Mouse (Mus musculus): Measurements from ENCODE around the gene Prkce. TPM values are rescaled to one million over a fixed set of nuclear protein-coding genes. Genes with fewer than 3 reads are reported as not detected.

The Prkce gene
- total RNA-seq, 2 experiments from 2014 or later = 2.3 to 5.9 TPM

DNA sequence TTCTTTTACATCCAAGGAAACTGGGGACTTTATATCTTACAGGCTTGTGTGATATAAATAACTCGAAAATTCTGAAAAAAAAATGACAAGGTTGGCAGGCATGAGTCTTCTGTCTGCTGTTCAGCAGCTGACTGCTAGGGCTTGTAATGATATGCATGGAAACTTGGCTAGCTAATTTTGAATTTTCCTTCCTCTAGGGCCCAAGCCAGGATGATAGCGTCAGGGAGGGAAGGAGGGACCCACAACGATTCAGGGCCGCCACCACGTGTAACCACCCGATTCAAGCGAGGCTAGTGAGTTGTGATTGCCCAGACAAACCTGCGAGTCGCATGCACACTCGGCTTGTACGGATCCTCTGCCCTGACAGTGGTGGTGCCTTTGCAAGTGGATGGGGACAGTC, 266.2 kb downstream of the Prkce start:
- no peak for ATAC-seq (replicated peaks; ENCODE audit: poor library complexity, severe bottlenecking)

DNA sequence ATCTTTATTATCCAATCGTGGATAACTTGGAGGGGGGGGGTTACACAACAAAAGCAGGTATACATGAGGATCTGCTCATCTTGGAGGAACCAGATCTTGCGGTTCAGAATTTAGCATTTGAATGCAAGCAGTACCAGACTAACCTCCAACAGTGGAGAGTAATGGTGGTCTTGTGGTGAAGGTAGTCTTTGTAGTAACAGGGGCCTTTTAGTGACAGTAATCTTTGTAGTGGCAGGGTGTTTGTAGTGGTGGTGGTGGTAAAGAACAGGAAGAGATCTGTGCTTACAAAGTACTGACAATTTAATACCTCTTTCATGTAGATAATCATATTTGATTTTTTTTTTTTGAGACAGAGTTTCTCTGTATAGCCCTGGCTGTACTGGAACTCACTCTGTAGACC, 267.2 kb downstream of the Prkce start:
- no peak for ATAC-seq (replicated peaks; ENCODE audit: poor library complexity, severe bottlenecking)

DNA sequence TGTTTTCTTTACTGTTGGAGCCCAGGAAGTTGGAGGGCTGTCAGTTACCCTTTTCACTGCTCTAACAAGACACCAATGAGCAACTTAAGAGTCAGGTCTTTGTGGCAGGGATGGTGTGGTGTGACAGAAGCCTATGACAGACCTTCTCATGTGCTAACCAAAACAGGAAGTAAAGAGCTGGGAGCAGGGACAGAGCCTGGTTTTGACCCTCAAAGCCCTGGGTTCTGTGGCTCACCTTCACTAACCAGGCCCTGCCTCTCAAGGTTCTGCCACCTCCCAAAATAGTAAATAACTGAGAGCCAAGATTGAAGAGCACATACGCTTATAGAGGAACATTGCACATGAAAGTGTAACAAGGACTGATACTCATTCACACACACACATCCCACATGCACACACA, 268.0 kb downstream of the Prkce start:
- peak; percentile 64 for ATAC-seq (replicated peaks; ENCODE audit: poor library complexity, severe bottlenecking)

DNA sequence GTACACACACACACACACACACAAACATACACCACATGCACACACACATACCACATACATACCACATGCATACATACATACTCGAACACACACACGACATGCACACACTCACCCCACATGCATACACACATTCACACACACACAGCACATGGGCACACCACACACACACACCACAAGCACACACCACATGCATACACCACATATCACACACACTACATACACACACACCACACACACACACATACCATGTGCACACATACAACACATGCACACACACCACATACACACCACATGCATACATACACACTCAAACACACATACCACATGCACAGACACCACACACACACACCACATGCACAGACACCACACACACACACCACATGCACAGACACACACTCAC, 268.4 kb downstream of the Prkce start:
- no peak for ATAC-seq (replicated peaks; ENCODE audit: poor library complexity, severe bottlenecking)

DNA sequence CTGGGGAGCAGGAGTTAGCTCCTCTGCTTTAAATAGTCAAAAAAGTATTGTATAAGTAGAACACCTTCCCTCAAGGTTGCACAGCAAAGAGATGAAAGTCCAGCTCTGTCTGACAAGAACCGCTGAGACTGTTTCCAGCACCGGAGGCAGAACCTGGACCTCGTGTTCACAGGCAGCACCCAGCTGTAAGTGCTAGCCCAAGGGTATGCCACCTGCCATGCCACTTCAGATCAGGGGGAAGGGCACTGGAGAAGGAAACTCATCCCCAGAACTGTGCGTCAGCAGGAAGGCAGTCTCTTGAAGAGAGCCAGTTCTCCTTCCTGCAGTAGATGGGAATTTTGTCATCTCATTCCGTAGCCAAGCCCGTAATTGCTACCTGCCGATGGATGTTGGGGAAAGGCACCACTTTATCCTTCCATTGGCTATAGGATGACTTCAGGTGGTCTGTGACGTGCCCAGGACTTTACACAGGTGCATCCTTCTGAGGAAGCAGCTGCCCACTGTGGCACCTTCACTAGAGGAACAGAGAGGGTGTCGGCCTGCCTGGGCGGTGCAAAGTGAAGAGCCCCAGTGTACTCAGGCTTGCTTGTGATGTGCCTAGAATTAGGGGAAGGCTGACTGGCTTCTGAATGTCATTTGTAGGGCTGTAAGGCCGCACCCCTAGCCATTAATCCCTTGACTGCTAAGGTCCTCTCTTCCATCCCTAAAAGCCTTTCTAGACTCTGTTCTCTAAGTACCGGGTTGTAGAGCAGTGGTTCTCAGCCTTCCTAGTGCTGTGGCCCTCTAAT, 269.2 kb downstream of the Prkce start:
- 0 out of 2 replicates have a peak, but pooled peaks have one; percentile 8 for ATAC-seq (replicated peaks; ENCODE audit: poor library complexity, severe bottlenecking)

DNA sequence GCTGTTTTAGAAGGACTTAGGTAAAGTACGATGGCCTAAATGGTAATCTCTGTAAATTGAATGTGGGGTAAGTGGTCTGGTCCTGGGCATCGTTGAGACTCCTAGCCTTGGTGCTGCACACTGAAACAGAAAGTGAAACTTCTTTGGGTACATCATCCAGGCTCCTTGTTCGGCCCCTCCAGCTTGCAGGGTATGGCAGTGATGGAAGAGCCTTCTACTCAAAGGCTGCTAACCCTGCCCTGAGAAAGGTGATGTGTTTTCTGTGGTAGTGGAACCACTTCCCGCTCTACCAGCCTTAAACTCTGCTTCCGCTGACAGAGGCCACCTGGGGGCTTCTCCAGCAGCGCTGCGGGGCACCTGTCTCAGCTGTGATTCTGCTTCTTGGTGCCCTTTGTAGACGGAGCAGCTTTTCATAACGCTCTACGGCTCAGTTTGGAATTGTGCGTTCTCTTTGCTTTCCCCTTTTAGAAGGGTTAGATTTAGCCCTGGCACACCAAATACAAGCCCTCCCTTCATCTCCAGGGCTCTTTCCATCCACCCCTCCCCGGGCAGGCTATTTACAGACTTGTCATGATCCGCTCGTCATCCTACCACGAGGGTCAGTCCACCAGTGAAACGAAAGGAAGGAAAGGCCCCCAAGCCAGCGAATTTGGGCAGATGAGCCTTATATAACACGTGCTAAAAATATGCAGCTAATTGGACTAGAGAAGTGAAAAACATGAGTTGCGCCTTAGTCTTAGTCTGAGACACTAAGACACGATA, 270.1 kb downstream of the Prkce start:
- peak; percentile 66 for ATAC-seq (replicated peaks; ENCODE audit: poor library complexity, severe bottlenecking)

DNA sequence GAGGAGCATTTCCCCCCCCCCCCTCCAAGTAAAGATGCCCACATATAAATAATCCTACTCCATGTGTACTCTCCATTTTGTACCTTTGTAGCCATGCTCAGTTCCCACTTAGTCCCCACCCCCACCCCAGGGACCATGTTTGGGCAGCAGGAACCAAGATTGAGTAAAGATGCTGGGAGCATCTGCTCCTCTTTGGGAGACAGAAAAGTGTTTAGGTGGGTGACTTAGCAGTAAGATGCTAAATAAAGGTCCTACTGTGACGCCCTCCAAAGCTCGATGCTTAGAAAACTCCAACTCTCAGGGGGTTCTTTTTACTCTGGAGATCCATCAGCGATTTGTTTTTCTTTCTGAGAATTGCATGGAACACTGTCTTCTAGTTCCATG, 270.7 kb downstream of the Prkce start:
- no peak; the same call in 1 of the 2 replicates for ATAC-seq (replicated peaks; ENCODE audit: poor library complexity, severe bottlenecking)

DNA sequence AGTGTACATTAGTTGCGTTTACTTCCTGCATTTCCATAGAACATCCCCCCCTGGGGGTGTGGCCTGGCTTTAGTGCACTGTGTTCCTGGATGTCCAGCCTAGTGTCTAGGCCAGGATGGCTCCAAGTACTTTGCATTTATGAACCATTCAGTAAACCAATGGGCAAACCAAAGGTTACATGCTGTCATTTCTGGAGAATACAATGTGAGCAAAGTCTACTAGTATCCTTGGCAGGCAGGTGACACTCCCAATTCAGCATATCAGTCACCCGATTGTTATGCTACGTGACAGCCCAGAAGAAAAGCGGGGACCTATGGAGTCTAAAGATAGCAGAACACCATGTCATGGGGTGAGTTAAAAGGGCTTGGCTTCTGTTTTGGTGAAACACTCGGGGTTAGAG, 271.2 kb downstream of the Prkce start:
- no peak for ATAC-seq (replicated peaks; ENCODE audit: poor library complexity, severe bottlenecking)

DNA sequence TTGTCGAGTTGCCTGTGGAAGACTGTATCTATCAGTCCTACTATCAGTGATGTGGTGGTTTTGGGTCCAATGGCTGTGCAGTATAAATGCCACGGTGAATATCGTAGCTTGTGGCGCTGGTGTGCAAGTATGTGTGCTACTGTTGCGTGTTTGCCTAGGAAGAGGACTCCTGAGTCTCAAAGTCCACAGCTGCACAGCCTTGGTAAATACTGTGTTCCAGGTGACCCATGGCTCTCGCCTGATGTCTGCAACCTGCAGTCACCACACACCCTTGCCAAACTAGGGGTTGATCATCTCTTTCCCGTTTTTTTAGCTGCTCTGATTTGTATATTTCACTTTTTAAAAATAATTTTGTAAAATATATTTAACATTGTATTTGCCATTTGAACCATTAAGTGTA, 273.5 kb downstream of the Prkce start:
- ATAC-seq (replicated peaks; ENCODE audit: poor library complexity, severe bottlenecking) = no peak

DNA sequence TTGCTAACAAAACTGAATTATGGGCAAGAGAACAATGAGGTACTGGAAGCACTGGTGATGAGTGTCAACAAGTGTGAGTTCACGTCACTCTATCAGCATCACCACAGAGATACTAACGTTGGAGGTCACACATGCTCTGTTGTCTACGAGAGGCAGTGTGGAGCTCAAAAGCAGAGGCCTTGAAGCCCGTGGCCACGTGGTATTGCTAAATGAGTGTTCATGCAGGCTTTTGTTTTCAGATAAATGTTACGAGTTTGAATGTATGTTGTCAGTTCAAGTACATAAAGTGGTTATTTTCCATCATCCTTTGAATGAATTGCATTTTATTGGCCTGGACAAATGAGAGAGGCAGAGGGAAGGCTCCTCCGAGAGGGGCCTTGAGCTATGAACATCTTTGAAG, 276.3 kb downstream of the Prkce start:
- no peak for ATAC-seq (replicated peaks; ENCODE audit: poor library complexity, severe bottlenecking)

DNA sequence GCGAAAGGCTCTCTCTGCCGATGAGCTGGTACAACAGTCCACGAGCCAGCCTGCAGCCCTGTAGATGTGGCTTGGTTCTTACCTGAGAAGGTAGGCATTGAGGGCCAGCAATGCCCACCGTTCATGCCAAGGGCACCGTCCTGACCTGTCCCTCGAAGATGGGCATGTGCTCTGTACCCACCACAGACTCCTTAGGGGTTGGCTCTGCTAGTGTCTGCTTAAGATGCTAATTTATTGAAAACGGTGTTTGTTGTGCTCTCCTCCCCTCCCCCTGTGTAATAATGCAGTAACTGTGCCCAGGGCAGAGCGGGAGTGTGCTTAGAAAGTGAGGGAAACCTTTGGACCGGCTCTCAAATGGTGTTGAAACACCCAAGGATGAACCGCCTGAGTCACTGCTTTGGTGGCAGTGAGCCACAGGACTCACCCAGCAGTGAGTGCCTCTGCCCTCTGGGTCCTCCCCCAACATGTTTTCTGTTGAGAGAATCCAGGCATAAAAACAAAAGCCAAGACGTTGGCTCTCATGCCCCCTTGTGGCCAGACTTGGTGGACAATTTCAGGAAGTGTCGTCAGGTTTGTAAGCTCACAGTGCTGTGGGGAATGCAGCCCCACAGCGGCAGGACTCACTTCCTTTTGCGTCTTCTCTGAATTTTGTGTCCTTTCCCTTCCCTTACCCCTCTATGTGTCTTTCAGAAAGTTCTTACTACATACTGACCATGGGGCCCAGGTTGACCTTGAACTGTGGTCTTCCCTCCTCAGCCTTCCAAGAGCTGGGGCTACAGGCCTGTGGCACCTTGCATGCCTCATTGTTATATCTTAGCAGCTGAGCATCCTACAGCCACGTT, 277.2 kb downstream of the Prkce start:
- ATAC-seq (replicated peaks; ENCODE audit: poor library complexity, severe bottlenecking) = peak; percentile 85

DNA sequence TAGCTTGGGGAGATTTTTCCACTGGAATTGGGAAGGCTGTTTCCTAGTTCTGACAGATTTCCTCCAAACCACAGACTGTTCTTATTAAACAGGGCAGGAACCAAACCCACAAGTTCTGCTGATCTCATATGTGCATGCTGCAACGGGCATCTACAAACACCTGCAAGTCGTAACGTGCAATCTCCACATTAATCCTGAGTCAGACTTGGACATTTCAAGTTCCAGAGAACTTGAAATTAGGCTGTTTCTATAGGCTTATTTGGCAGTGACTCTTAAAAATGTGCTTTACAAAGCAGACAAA, 277.8 kb downstream of the Prkce start:
- peak; percentile 12 for ATAC-seq (replicated peaks; ENCODE audit: poor library complexity, severe bottlenecking)

DNA sequence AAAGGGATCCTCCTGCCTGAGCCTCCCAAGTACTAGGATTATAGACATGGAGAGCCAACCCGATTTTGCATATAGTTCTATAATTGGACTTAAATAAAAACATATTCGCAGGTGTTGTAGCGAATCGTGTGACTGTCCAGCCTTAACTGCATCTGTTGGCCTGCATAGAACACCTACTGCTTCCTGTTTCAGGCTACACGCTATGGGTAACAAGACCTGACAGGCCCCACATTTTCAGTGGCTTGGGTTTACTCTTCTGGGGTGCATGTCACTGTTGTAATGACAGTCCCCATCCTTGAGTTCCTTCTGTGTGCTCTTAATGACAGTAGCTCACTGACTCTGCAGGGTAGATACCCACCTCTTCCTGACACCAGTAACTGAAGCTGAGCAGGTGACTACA, 278.3 kb downstream of the Prkce start:
- no peak for ATAC-seq (replicated peaks; ENCODE audit: poor library complexity, severe bottlenecking)

DNA sequence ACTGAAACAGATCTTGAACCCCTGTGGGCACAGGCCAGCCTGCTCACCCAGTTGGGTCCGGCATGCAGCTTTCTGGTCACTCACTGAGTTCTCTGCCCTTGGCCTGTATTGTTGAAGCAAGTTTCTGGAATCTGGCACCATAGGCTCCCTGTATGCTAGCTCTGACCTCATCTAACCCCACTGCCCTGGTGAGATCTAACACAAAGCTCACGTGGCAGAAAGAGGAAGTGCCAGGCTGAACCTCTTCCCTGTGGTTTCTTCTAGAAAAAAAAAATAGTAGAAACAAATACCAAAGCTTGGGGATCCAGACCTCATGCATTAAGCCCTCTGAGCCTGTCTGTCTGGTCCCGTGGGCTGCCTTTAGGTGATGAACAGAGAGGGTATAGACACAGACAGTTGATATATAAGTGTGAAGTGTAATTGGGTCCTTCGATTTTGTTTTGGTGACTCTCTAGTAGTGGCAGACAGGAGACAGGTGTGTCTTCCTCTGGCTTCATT, 279.6 kb downstream of the Prkce start:
- peak; percentile 68 for ATAC-seq (replicated peaks; ENCODE audit: poor library complexity, severe bottlenecking)

DNA sequence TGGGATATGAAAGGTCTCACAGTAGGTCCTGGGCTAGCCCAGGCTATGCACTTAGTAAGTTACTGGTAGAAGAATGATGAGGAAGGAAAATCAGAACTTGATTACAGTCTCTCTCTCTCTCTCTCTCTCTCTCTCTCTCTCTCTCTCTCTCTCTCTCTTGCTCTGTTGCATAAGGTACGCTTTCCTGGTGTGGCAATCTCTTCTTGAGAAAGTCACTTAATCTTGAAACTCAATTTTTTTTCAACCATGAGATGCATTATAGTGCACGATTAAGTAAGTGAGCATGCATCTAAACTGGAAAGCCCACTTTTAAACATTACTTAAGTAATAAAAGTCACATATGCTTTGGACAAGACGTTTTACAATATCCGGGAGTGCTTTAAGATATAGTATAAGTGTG, 285.3 kb downstream of the Prkce start:
- peak; percentile 89 for ATAC-seq (replicated peaks; ENCODE audit: poor library complexity, severe bottlenecking)

DNA sequence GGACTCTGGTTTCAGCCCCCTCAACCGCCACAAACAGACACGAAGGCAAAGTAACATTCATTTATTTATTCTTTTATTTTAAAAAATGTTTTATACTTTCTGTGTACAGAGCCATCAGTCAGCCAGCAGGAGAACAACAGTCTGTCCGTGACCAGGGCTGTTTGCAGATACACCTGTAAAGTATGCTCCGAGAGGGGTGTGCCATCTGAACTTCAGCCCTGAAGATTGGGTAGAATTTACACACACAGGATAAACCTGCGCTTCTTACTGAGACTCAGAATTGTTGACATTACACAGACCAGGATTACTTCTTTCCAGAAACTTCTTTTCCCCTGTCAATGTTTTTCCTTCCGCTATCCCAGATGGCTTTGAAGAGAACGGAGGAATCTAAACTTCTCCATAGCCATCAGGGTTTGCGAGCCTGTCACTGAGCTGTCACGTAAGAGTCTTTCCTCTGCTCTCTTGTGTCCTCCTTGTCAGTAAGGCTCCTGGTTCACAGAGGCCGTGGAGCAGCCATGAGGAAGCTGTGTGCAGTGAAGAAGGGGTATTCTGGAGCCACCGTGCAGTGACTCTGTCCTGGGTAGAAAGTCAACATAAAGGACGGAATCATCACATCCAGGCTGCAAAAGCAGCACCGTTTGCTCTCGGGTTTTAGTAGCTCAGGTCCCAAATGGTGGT, 286.2 kb downstream of the Prkce start:
- no peak for ATAC-seq (replicated peaks; ENCODE audit: poor library complexity, severe bottlenecking)

DNA sequence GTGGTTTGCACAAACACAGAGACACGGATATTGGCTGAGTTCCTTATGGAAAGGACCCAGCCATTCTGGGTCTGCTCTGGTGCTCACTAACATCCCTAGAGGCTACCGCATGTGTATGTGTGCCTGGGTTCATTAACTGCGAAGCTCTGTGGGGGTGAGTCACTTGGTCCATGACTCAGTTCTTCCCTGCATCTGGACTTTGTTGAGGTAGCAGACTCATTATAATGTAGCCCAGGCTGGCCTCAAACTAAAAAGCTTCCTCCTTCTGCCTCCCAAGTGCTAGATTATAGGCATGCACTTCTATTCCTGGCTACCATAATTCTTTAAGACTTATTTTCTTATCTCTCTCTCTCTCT, 286.7 kb downstream of the Prkce start:
- no peak for ATAC-seq (replicated peaks; ENCODE audit: poor library complexity, severe bottlenecking)

DNA sequence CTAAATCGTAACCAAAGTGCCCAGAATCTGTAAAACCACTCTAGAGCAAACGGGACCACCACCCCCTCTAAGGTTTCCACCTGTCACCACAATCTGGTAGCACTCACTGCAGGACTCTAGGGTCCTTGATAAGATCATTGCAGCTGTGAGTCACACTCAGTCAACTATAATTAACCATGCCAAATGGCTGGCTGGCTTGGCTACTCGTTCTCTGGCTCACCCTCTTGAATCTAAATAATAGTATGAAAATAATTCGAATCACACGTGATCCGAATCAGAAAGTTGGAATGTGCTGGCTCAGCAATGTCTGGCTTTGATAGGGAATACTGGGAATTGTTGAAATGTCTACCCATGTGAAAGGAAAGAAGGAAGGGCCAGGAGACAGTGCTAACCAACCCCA, 288.9 kb downstream of the Prkce start:
- ATAC-seq (replicated peaks; ENCODE audit: poor library complexity, severe bottlenecking) = no peak

DNA sequence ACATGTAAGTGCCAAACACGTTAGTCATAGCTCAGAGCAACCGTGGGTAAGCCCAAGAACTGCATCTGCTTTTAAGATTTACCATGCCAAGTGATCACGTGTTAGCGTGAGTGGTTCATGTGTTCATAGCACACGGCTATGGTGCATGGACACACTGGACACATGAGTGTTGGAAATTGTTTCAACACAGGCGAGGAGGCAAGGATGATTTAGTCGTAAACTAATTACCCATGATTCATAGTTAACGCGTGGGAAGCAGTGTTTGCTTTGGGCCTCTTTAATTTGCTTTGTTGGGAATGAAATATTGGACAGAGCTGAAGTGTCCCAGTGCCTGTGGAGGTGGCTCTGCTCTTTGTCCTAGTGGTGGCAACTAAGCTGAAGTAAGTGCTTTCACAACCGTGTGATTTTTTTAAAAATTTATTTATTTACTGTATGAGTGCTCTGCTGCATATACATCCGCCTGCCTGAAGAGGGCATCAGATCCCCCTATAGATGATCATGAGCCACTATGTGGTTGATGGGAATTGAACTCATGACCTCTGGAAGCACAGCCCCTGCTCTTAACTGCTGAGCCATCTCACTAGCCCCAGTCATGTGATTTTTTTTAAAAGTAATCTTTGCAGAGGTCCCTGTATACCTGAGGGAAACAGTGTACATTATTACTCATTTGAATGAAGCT, 290.9 kb downstream of the Prkce start:
- ATAC-seq (replicated peaks; ENCODE audit: poor library complexity, severe bottlenecking) = peak; percentile 47
